Mouse (Mus musculus): ENCODE results near the gene Ccrl2.

DNA sequence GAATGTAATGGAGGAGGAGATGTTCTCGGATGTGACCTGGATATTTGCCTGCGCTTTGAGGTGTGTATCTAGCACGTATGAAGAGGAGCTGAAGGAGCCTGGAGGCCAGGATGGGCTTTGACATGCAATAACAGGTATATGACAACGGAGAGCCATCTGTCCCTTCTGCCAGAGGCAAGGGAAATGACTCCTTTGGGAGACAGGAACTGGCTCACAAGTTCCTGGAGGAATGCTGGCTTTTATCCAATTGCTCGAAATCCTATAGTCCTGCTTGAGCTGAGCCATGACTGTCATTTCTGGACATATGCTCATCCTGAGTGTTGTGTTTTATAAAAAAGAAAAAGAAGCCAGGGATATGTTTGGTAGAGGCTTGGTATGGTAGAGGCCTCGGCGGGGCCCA is 31.6 kb upstream of the Ccrl2 start:
- TF ChIP-seq CHD2 (IDR thresholded peaks at IDR 0.05; ENCODE audit: low read length) (no peak), CTCF (IDR thresholded peaks at IDR 0.05 in 2 of 3, conservative IDR thresholded peaks at IDR 0.05 in 1 of 3; ENCODE audit: control insufficient read depth in 1 of 3, insufficient read depth in 1 of 3, low read depth in 2 of 3, low read length in 3 of 3, poor library complexity in 1 of 3, severe bottlenecking in 1 of 3) (no peak), MXI1 (IDR thresholded peaks at IDR 0.05; ENCODE audit: low read depth, low read length) (no peak), MYC (IDR thresholded peaks at IDR 0.05; ENCODE audit: low read depth, low read length) (no peak), POLR2A (IDR thresholded peaks at IDR 0.05; ENCODE audit: control insufficient read depth in 1 of 2, insufficient read depth in 1 of 2, low read depth in 1 of 2, low read length in 2 of 2, poor library complexity in 1 of 2) (no peak), UBTF (IDR thresholded peaks at IDR 0.05; ENCODE audit: borderline replicate concordance, insufficient read depth, low read depth, low read length) (no peak), EP300 (IDR thresholded peaks at IDR 0.05; ENCODE audit: low read depth in 1 of 2, low read length in 2 of 2) (no peak), USF1 (IDR thresholded peaks at IDR 0.05; ENCODE audit: low read depth, low read length) (no peak), TCF12 (IDR thresholded peaks at IDR 0.05; ENCODE audit: low read depth, low read length) (no peak), KAT2A (conservative IDR thresholded peaks at IDR 0.05; ENCODE audit: low read depth, low read length) (no peak), TAL1 (IDR thresholded peaks at IDR 0.05; ENCODE audit: low read length) (no peak), GATA1 (IDR thresholded peaks at IDR 0.05; ENCODE audit: low read depth, low read length) (no peak), ZC3H11A (IDR thresholded peaks at IDR 0.05; ENCODE audit: low read depth, low read length) (no peak)

Measured in MEL (cell line).